Mouse (Mus musculus) hindbrain, embryonic 13.5 days (tissue): ENCODE results near the gene Vamp8. TPM values are rescaled to one million over a fixed set of nuclear protein-coding genes. Genes with fewer than 3 reads are reported as not detected.
A peak's percentile ranks its signal among the peaks of the same experiment; 100 is the strongest.

Experiments
- ATAC-seq: fragments of 200-750 bp; cut with Nextera tagmentation; 2 replicates; pipeline ENCODE4 v1.8.0; 2017; ENCODE audit warnings: moderate TSS enrichment; ENCODE audit not compliant: low FRiP score
- H3K27ac ChIP-seq: fragments of 300-500 bp; sonication (generic); 2 replicates; pipeline ENCODE4 v1.5.1; 2015; ENCODE audit warnings: inconsistent platforms, mild to moderate bottlenecking, moderate library complexity
- H3K27me3 ChIP-seq: fragments of 300-500 bp; sonication (generic); 2 replicates; pipeline ENCODE4 v1.6.1; 2015; ENCODE audit warnings: mild to moderate bottlenecking, inconsistent platforms
- H3K36me3 ChIP-seq: fragments of 300-500 bp; sonication (generic); 2 replicates; pipeline ENCODE4 v1.6.1; 2015; ENCODE audit warnings: mild to moderate bottlenecking, inconsistent platforms
- H3K4me1 ChIP-seq: fragments of 300-500 bp; sonication (generic); replicated peaks from 2 replicates; pipeline ENCODE4 v1.6.1; 2015; ENCODE audit warnings: inconsistent platforms
- H3K4me2 ChIP-seq: fragments of 300-500 bp; sonication (generic); 2 replicates; pipeline ENCODE4 v1.6.1; 2015; ENCODE audit warnings: inconsistent platforms, mild to moderate bottlenecking, moderate library complexity
- H3K4me3 ChIP-seq: fragments of 300-500 bp; sonication (generic); 2 replicates; pipeline ENCODE4 v1.5.1; 2015; ENCODE audit warnings: mild to moderate bottlenecking, inconsistent platforms
- H3K9ac ChIP-seq: fragments of 300-500 bp; sonication (generic); 2 replicates; pipeline ENCODE4 v1.6.1; 2015; ENCODE audit warnings: mild to moderate bottlenecking, inconsistent platforms
- H3K9me3 ChIP-seq: fragments of 300-500 bp; sonication (generic); 2 replicates; pipeline ENCODE4 v1.6.1; 2016; ENCODE audit warnings: inconsistent platforms
- WGBS: fragments of 180-500 bp; shearing (Covaris S2); methylation state at CpG from one replicate; pipeline ENCODE4 v1.1.7; 2015; 5-methylcytosine and 5-hydroxymethylcytosine counted together
- polyA plus RNA-seq: library from polyadenylated mRNA; unstranded; fragments of >200 nt; fragmentation: Nextera tagmentation; extraction: Ambion mirVana; gene quantifications from 2 replicates; pipeline ENCODE4 v1.2.1, GENCODE M21; 2015

The Vamp8 gene
- polyA plus RNA-seq, 1 experiment from 2014 or later: 29.4 TPM

DNA sequence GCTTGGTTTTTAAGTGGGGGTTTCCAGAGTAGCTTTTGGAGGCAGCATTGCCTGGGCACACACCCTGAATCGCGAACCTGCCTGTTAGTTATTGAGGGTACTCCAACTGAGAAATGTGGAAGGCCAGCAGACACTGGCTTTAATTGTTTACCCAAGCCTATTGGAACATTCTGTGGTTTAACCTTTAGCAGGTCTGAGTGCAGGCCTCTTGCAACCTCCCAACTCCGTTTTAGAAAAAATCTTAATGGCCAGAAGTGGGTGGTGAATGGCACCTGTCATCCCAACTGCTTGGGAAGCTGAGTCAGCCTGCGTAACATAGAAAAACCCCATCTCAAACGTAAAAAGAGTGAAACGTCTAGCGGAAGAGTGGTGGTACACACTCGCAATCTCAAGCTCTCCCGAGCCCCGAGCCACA lies 6.3 kb upstream of the Vamp8 start:
- ATAC-seq: no peak
- 85% methylated on average over 10 of the region's 10 CpGs for WGBS

DNA sequence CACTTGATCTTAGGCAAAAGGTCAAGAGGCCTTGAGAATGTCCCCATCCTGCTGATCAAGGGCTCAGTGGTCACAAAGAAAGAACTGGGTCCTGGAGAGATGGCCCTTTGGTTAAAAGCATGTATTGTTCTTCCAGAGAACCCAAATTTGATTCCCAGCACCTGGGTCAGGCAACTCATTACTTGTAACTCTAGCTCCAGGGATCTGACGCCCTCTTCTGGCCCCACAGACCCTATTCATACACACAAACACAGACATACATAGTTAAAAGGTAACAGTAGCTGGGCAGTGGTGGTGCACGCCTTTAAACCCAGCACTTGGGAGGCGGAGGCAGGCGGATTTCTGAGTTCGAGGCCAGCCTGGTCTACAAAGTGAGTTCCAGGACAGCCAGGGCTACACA lies 1.8 kb upstream of the Vamp8 start:
- ATAC-seq: no peak
- WGBS: 91% methylated on average over 5 of the region's 5 CpGs
- Histone ChIP-seq H3K27ac (no peak overlapping the region), H3K36me3 (no peaks in the 10 kb centered on the region), H3K4me3 (no peak overlapping the region), H3K27me3 (peaks cover 32% of the 10 kb centered on the region), H3K4me1 (peaks cover 12% of the 10 kb centered on the region), H3K9ac (no peak overlapping the region), H3K9me3 (no peaks in the 10 kb centered on the region), H3K4me2 (no peak overlapping the region)

More for the DNA sequence above, 6.3 kb upstream of the Vamp8 start:
- H3K27me3 ChIP-seq: no peaks in the 10 kb centered on the region
- no peaks in the 10 kb centered on the region for H3K4me1 ChIP-seq
- no peak overlapping the region for H3K27ac ChIP-seq
- no peak overlapping the region for H3K4me2 ChIP-seq
- no peaks in the 10 kb centered on the region for H3K36me3 ChIP-seq
- H3K9ac ChIP-seq: no peak overlapping the region
- H3K4me3 ChIP-seq: no peak overlapping the region
- no peaks in the 10 kb centered on the region for H3K9me3 ChIP-seq

DNA sequence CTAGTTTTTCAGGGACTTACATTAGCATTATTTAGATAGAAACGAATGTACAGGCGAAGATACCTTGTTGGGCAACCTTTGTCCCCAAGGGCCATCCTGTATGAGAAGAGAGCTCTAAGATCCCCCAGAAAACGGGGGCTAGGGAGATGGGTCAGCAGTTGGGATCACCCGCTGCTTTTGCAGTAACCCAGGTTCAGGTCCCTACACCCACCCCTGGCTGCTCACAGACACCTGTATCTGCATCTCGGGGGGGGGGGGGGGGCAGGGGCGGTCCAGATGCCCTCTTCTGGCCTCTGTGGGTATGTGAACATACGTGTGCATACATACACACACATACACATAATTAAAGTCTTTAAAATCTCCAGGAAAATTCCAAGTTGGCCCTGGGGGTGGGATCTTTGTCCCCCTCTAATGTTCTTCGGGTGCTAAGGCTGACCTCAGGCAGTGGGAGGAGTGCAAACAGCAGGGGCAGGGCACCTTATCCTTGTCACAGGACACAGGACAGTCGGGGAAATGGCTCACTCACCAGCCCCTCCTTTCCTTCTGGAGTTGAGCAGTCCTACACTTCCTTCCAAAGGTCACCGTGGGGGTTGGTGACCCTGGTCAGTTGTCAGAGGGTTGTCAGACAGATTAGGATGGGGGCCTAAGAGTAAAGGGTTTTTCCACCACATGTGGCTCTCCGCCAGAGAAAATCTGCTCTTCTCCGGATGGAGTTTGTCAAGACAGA lies 455 bp upstream of the Vamp8 start:
- no peaks in the 10 kb centered on the region for H3K9me3 ChIP-seq
- peak overlapping the region; percentile 54 for H3K4me2 ChIP-seq
- H3K9ac ChIP-seq: no peak overlapping the region
- no peak overlapping the region for H3K27ac ChIP-seq
- 23% methylated on average over 12 of the region's 12 CpGs for WGBS
- peak overlapping the region; percentile 35; the same call in 1 of the 2 replicates for H3K4me3 ChIP-seq
- no peaks in the 10 kb centered on the region for H3K36me3 ChIP-seq
- H3K4me1 ChIP-seq: peaks cover 12% of the 10 kb centered on the region
- H3K27me3 ChIP-seq: peaks cover 32% of the 10 kb centered on the region
- peak; percentile 43; the same call in 1 of the 2 replicates for ATAC-seq

DNA sequence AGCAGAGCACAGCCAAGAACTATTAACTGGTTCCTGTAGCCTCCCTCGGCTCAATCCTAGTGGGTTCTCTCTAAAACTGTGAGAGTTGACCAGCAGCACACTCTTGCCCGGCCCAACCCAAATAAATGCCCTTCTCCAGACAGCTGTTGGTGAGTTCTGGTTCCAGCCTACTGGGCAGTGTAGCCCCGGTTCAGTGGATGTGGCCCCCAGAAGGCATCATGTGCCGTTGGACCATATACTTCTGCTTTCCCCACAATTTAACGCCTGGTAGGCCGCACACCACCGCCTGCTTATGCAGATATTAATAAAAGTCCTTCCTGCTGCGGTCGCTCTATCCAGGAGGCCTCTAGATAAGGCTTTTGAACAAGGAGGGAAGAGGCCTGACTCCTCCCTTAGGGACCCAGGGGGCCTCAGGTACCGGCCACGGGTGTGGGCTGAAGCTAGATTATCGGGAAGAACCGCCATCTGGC lies 997 bp downstream of the Vamp8 start:
- no peak for ATAC-seq
- peak overlapping the region; percentile 66 for H3K9ac ChIP-seq
- WGBS: 30% methylated on average over 13 of the region's 13 CpGs

DNA sequence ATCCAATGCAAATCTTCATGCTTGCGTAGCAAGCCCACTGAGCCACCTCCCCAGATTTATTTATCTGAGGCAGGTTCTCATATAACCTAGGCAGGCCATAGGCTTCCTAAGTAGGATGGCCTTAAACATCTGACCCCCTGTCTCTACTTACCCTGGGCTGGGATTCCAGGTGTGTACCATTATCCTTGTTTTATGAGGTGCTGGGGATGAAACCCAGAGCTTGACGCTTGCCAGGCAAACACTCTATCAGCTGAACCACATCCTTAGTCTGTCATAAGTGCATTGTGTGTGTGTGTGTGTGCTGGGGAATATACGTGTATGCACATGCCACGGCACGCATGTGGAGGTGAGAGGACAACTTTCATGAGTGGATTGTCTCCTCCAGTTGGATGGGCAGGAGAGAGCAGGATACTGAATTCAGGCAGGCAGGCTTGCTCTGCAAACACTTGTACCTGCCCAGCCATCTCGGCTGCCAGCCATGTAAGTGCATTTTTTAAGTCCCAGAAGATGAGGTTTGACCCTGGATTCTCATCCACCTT lies 1.6 kb downstream of the Vamp8 start:
- no peak overlapping the region for H3K4me3 ChIP-seq
- 91% methylated on average over 6 of the region's 6 CpGs for WGBS
- no peak for ATAC-seq

More for the DNA sequence above, 997 bp downstream of the Vamp8 start:
- H3K4me3 ChIP-seq: peak overlapping the region; percentile 35
- H3K27ac ChIP-seq: 0 out of 2 replicates have a peak overlapping the region, but pooled peaks have one; percentile 55
- H3K4me2 ChIP-seq: peak overlapping the region; percentile 54
- no peaks in the 10 kb centered on the region for H3K9me3 ChIP-seq
- no peaks in the 10 kb centered on the region for H3K36me3 ChIP-seq
- H3K27me3 ChIP-seq: peaks cover 32% of the 10 kb centered on the region
- peaks cover 12% of the 10 kb centered on the region for H3K4me1 ChIP-seq

DNA sequence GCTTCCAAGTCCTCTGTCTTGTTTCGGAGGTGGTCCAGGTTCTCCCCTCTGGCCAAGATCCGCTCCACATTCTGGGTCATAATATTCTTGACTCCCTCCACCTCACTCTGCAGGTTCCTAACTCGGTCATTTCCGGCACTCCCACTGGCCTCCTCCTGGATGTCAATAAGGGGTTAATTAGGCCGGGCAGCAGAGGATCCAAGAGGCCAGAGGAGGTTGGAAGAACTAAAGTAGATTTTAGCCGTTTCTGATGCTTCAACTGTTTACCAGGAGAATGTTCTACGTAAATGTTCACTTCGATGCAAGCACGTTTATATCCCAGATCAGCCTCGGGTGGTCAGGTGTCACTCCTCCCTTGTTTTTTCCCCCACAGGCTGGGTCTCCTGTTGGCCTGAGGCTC lies 2.2 kb downstream of the Vamp8 start:
- Histone ChIP-seq H3K27me3 (peaks cover 32% of the 10 kb centered on the region), H3K4me2 (no peak overlapping the region), H3K9ac (no peak overlapping the region), H3K9me3 (no peaks in the 10 kb centered on the region), H3K36me3 (no peaks in the 10 kb centered on the region), H3K4me3 (no peak overlapping the region), H3K4me1 (peaks cover 12% of the 10 kb centered on the region), H3K27ac (no peak overlapping the region)
- 76% methylated on average over 10 of the region's 10 CpGs for WGBS
- no peak for ATAC-seq

More for the DNA sequence above, 1.6 kb downstream of the Vamp8 start:
- no peaks in the 10 kb centered on the region for H3K9me3 ChIP-seq
- H3K27ac ChIP-seq: no peak overlapping the region
- peaks cover 12% of the 10 kb centered on the region for H3K4me1 ChIP-seq
- peaks cover 32% of the 10 kb centered on the region for H3K27me3 ChIP-seq
- no peak overlapping the region for H3K4me2 ChIP-seq
- H3K36me3 ChIP-seq: no peaks in the 10 kb centered on the region
- H3K9ac ChIP-seq: no peak overlapping the region

DNA sequence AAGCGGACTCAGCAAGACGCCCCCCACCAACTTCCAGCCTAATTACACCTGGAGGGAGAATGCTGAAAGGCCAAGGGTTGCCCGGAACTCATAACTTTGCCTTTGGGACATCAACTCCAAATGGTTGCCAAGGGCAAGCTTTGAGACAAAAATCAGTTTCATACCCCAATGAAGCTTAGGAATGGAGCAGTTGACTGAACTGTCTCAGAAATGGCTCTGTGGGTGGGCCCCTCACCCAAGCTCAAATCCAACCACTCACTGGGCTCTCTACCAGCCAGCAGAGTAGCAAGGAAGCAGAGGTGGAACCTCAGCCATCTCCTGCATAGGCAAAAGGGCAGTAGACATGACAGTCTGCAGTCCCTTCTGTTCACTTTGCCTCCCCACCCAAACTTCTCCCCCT lies 2.7 kb downstream of the Vamp8 start:
- ATAC-seq: no peak
- no peaks in the 10 kb centered on the region for H3K9me3 ChIP-seq
- H3K27ac ChIP-seq: no peak overlapping the region
- 75% methylated on average over 3 of the region's 3 CpGs for WGBS
- H3K4me1 ChIP-seq: peaks cover 12% of the 10 kb centered on the region
- no peak overlapping the region for H3K9ac ChIP-seq
- H3K36me3 ChIP-seq: no peaks in the 10 kb centered on the region
- H3K4me3 ChIP-seq: no peak overlapping the region
- H3K4me2 ChIP-seq: no peak overlapping the region
- peaks cover 32% of the 10 kb centered on the region for H3K27me3 ChIP-seq

DNA sequence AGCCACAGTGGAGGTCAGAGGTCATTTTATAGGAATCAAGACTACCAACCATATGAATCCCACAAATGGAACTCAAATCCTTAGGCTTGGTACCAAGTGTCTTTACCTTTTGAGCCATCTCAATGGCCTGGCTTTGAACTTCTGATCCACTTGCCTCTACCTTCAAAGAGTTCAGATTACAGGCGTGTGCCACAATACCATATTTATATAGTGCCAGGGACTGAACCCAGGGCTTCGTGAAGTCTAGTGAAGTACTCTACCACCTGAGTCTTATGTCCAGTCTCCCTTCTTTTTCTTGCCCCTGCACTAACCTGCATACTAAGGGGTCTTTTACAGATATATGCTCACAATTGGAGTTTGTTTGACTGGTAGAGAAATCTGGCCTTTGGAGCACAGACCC lies 3.9 kb downstream of the Vamp8 start:
- H3K9me3 ChIP-seq: no peaks in the 10 kb centered on the region
- peaks cover 12% of the 10 kb centered on the region for H3K4me1 ChIP-seq
- H3K4me3 ChIP-seq: no peak overlapping the region
- peaks cover 34% of the 10 kb centered on the region for H3K27me3 ChIP-seq
- no peaks in the 10 kb centered on the region for H3K36me3 ChIP-seq
- H3K9ac ChIP-seq: no peak overlapping the region
- H3K27ac ChIP-seq: no peak overlapping the region
- no peak for ATAC-seq
- no peak overlapping the region for H3K4me2 ChIP-seq
- WGBS: 95% methylated on average over 2 of the region's 2 CpGs

DNA sequence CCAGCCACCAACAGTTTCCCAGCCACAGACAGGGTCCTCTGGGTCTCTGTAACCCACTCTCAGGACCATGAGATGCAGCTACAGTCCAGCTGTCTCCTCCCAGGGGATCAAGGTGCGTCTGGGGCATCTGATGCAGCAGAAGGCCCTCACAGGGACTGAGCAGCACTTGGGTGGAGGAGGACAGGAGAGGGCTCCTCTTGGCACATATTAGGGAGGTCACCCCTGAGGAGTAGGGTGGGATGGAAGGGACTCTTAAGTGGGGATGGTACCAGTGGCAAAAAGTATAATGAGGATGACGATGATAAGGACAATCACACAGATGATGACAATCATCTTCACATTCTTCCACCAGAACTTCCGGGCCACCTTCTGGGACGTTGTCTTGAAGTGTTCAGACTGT lies 5.2 kb downstream of the Vamp8 start:
- no peak for ATAC-seq
- WGBS: 88% methylated on average over 4 of the region's 4 CpGs

DNA sequence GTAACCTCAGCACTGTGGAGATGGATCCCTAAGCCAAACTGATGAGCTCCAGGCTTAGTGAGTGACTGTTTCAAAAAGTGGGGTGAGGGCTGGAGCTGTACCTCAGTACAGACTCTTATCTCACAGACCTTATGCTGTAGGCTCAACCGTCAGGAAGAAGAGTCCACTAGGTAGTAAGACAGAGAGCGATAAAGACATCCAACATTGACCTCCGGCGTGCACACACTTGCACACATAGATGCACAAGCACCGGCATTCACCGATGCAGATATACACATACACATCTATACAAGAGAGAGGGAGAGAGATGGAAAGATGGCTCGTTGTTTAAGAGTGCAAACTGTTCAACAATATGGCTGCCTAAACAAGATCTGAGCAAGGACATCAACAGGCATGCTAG lies 6.6 kb downstream of the Vamp8 start:
- H3K4me3 ChIP-seq: no peak overlapping the region
- no peaks in the 10 kb centered on the region for H3K36me3 ChIP-seq
- H3K27ac ChIP-seq: no peak overlapping the region
- H3K4me2 ChIP-seq: no peak overlapping the region
- 94% methylated on average over 7 of the region's 7 CpGs for WGBS
- ATAC-seq: no peak
- H3K4me1 ChIP-seq: peaks cover 8% of the 10 kb centered on the region
- H3K27me3 ChIP-seq: peaks cover 35% of the 10 kb centered on the region
- no peak overlapping the region for H3K9ac ChIP-seq
- H3K9me3 ChIP-seq: no peaks in the 10 kb centered on the region

More for the DNA sequence above, 5.2 kb downstream of the Vamp8 start:
- H3K9me3 ChIP-seq: no peaks in the 10 kb centered on the region
- H3K4me1 ChIP-seq: peaks cover 13% of the 10 kb centered on the region
- no peak overlapping the region for H3K4me3 ChIP-seq
- peaks cover 35% of the 10 kb centered on the region for H3K27me3 ChIP-seq
- H3K9ac ChIP-seq: no peak overlapping the region
- no peaks in the 10 kb centered on the region for H3K36me3 ChIP-seq
- H3K4me2 ChIP-seq: no peak overlapping the region
- H3K27ac ChIP-seq: no peak overlapping the region

DNA sequence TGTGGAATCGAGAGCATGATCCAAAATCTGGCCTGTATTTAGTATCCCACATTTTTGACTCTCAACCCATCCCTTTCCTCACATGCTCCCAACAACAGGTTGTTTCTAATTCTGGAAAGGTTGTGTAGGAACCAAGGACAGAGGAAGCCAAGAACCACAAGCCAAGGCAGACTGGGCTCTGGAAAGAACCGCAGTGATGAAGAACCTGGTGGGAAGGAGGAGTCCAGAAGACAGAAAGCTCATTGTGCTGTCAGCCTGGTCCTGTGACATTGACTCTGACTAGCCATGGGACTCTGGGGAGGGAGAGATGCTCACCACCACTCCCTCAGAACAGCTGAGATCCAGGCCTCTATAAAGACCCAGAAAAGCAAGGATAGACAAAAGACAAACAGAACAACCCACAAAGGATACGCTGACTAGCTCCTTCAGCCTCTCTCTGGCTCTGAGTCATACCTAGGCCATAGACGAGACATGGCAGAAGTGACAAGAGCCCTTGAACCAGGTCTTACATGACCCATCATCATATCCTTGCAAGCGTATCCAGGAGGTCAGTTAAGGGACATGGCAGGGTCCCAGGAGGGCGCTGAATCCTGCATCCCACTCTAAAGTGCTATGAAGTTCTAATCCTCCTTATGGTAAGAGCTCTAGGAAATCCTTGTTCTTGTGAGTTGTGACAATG lies 7.2 kb downstream of the Vamp8 start:
- no peak for ATAC-seq
- Histone ChIP-seq H3K27ac (no peak overlapping the region), H3K4me2 (no peak overlapping the region), H3K36me3 (no peaks in the 10 kb centered on the region), H3K27me3 (peaks cover 39% of the 10 kb centered on the region), H3K9ac (no peak overlapping the region), H3K4me3 (no peak overlapping the region), H3K9me3 (no peaks in the 10 kb centered on the region), H3K4me1 (peaks cover 8% of the 10 kb centered on the region)
- 85% methylated on average over 6 of the region's 6 CpGs for WGBS

DNA sequence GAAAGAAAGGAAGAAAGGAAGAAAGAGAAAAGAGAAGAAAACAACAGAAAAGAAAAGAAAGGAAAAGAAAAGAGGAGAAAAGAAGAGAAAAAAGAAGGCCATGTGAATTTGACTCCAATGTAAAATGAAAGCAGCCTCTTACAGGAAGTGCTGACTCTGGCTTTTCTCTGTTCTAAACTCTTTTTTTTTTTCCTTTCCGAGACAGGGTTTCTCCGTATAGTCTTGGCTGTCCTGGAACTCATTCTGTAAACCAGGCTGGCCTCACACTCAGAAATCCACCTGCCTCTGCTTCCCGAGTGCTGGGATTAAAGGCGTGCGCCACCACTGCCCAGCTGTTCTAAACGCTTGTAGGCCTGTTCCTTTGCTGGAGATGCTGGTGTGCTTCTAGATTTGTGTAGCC lies 8.0 kb downstream of the Vamp8 start:
- Histone ChIP-seq H3K36me3 (no peaks in the 10 kb centered on the region), H3K27me3 (peaks cover 35% of the 10 kb centered on the region), H3K9me3 (no peaks in the 10 kb centered on the region), H3K27ac (no peak overlapping the region), H3K4me1 (peaks cover 8% of the 10 kb centered on the region), H3K9ac (no peak overlapping the region), H3K4me3 (no peak overlapping the region), H3K4me2 (no peak overlapping the region)
- WGBS: 85% methylated on average over 6 of the region's 6 CpGs
- ATAC-seq: no peak
